Mouse (Mus musculus): ENCODE results near the gene Polh. TPM values are rescaled to one million over a fixed set of nuclear protein-coding genes. Genes with fewer than 3 reads are reported as not detected.

Gene Polh
- polyA plus RNA-seq, 1 experiment: 18.4 TPM

DNA sequence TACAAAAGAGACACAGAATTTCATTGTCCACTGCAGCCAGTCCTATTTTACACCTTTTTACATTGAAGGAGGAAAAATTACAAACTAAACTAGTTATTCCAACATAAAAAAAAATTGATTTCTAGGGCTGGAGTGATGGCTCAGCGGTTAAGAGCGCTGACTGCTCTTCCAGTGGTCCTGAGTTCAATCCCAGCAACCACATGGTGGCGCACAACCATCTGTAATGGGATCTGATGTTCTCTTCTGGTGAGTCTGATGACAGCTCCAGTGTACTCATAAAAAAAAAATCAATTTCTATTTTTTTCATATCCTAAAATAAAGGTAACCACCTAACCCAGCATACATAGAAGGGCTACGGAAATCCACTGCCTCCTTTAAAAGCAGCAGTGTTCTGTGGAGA lies 20.2 kb downstream of the Polh start:
- H3K27ac ChIP-seq (ENCODE audit: control insufficient read depth, insufficient read depth, low read length): no peak overlapping the region
- H3K4me3 ChIP-seq (ENCODE audit: control insufficient read depth, insufficient read depth, low read length): no peak overlapping the region
- H3K4me1 ChIP-seq (replicated peaks; ENCODE audit: control insufficient read depth, insufficient read depth, low read length): no peaks in the 10 kb centered on the region
- no peaks in the 10 kb centered on the region for H3K27me3 ChIP-seq (ENCODE audit: control insufficient read depth, insufficient read depth, low read length)
- no peak for DNase-seq
- peaks cover 90% of the 10 kb centered on the region for H3K36me3 ChIP-seq (ENCODE audit: control insufficient read depth, insufficient read depth, low read length)
- TF ChIP-seq POLR2A (IDR thresholded peaks at IDR 0.05; ENCODE audit: control insufficient read depth, extremely low read depth, insufficient read depth, low read length, poor library complexity) (no peak), CTCF (IDR thresholded peaks at IDR 0.05; ENCODE audit: borderline replicate concordance, control insufficient read depth, extremely low read depth, insufficient read depth, low read length, poor library complexity) (no peak)
- WGBS: 96% methylated on average over 4 of the region's 4 CpGs

DNA sequence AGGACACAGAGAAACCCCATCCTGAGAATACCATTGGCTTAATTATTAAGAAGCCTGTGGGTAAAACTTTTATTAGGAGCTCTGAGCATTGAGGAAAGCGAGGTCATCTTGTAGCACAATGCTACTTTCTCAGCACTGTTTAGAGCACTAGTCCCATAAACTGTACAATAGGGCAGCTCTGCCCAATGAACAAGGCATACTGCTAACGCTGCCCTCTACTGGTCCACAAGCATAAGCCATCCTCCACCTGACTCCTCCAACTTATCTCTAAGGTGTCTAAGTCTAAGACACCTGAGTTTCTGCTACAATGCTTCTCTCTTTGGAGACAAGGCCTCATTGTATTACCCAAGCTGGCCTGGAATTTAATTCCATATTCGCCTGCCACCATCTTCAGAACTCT lies 31.9 kb downstream of the Polh start:
- Histone ChIP-seq H3K4me1 (replicated peaks; ENCODE audit: control insufficient read depth, insufficient read depth, low read length) (peaks cover 9% of the 10 kb centered on the region), H3K36me3 (ENCODE audit: control insufficient read depth, insufficient read depth, low read length) (peaks cover 40% of the 10 kb centered on the region), H3K27me3 (ENCODE audit: control insufficient read depth, insufficient read depth, low read length) (no peaks in the 10 kb centered on the region), H3K27ac (ENCODE audit: control insufficient read depth, insufficient read depth, low read length) (no peak overlapping the region), H3K4me3 (ENCODE audit: control insufficient read depth, insufficient read depth, low read length) (no peak overlapping the region)
- 83% methylated on average over 3 of the region's 3 CpGs for WGBS
- peak; percentile 46 for DNase-seq
- no peak for TF ChIP-seq CTCF (IDR thresholded peaks at IDR 0.05; ENCODE audit: borderline replicate concordance, control insufficient read depth, extremely low read depth, insufficient read depth, low read length, poor library complexity)
- TF ChIP-seq POLR2A (IDR thresholded peaks at IDR 0.05; ENCODE audit: control insufficient read depth, extremely low read depth, insufficient read depth, low read length, poor library complexity): no peak

DNA sequence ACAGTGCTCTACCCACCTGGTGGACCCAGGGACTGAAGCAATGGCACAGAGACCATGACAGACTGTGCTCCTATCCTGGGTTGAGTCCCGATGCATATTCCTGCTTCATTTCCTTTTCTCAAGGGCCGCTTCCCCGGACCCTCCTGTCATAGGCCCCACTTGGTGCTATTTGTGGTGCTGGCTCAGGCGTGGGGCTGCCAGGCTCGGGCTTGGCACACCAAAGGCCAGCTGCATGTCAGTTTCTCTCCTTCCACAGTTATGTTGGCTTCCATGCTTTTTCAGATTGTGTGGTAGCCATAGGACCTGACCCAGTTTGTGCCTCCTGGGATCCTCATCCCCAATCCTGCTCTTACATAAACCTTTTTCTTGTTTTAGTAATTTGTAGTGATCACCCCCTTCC lies 33.7 kb downstream of the Polh start:
- peaks cover 43% of the 10 kb centered on the region for H3K36me3 ChIP-seq (ENCODE audit: control insufficient read depth, insufficient read depth, low read length)
- H3K27ac ChIP-seq (ENCODE audit: control insufficient read depth, insufficient read depth, low read length): no peak overlapping the region
- H3K4me3 ChIP-seq (ENCODE audit: control insufficient read depth, insufficient read depth, low read length): no peak overlapping the region

DNA sequence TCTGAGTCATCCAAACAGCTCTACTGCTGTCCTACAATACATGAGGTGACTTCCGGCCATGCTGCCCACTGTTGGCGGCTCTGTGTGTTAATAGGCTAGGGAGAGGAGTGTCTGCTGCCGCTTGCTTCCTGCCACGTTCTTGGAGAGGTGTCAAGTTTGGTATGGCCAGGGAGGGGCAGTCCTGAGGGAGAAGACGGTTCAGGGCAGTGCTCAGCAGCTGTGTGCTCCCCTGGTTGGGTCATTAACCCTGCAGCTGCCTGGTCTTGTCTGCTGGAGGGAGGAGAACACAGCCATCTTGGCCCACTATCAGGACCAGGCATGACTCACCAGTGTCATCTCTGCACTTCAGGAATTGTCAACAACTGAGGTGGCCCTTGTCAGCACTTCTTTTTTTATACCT lies 34.1 kb downstream of the Polh start:
- WGBS: 74% methylated on average over 5 of the region's 5 CpGs

More for the DNA sequence above, 33.7 kb downstream of the Polh start:
- peaks cover 15% of the 10 kb centered on the region for H3K4me1 ChIP-seq (replicated peaks; ENCODE audit: control insufficient read depth, insufficient read depth, low read length)
- no peaks in the 10 kb centered on the region for H3K27me3 ChIP-seq (ENCODE audit: control insufficient read depth, insufficient read depth, low read length)
- TF ChIP-seq CTCF (IDR thresholded peaks at IDR 0.05; ENCODE audit: borderline replicate concordance, control insufficient read depth, extremely low read depth, insufficient read depth, low read length, poor library complexity) (no peak), POLR2A (IDR thresholded peaks at IDR 0.05; ENCODE audit: control insufficient read depth, extremely low read depth, insufficient read depth, low read length, poor library complexity) (no peak)
- 92% methylated on average over 5 of the region's 5 CpGs for WGBS
- DNase-seq: no peak

DNA sequence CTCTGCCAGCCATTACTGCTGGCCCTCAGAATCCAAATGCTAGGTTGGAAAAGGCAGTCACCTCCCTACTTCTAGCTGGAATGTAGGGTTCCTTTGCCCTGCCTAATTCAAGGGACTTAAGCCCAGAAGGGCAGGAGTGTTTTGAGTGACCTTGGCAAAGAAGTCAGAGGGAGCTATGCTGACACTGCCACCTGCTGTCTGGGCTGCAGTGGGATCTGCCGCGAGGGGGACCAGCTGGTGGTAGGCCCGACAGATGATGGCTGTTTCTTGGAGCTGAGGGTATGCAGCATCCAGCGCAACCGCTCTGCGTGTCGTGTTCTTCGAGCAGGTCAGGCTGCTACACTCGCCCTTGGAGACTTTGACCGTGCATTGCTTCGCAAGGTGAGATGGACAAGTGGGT lies 35.4 kb downstream of the Polh start:
- WGBS: 92% methylated on average over 11 of the region's 11 CpGs
- TF ChIP-seq CTCF (IDR thresholded peaks at IDR 0.05; ENCODE audit: borderline replicate concordance, control insufficient read depth, extremely low read depth, insufficient read depth, low read length, poor library complexity) (0 out of 2 replicates have a peak, but pooled peaks have one; percentile 29), POLR2A (IDR thresholded peaks at IDR 0.05; ENCODE audit: control insufficient read depth, extremely low read depth, insufficient read depth, low read length, poor library complexity) (no peak)
- H3K4me1 ChIP-seq (replicated peaks; ENCODE audit: control insufficient read depth, insufficient read depth, low read length): peaks cover 15% of the 10 kb centered on the region
- no peak for DNase-seq
- H3K27ac ChIP-seq (ENCODE audit: control insufficient read depth, insufficient read depth, low read length): no peak overlapping the region
- H3K27me3 ChIP-seq (ENCODE audit: control insufficient read depth, insufficient read depth, low read length): no peaks in the 10 kb centered on the region
- H3K4me3 ChIP-seq (ENCODE audit: control insufficient read depth, insufficient read depth, low read length): no peak overlapping the region
- peaks cover 40% of the 10 kb centered on the region for H3K36me3 ChIP-seq (ENCODE audit: control insufficient read depth, insufficient read depth, low read length)

More for the DNA sequence above, 34.1 kb downstream of the Polh start:
- H3K27ac ChIP-seq (ENCODE audit: control insufficient read depth, insufficient read depth, low read length): no peak overlapping the region
- TF ChIP-seq CTCF (IDR thresholded peaks at IDR 0.05; ENCODE audit: borderline replicate concordance, control insufficient read depth, extremely low read depth, insufficient read depth, low read length, poor library complexity): no peak
- TF ChIP-seq POLR2A (IDR thresholded peaks at IDR 0.05; ENCODE audit: control insufficient read depth, extremely low read depth, insufficient read depth, low read length, poor library complexity): no peak
- no peak overlapping the region for H3K4me3 ChIP-seq (ENCODE audit: control insufficient read depth, insufficient read depth, low read length)
- no peaks in the 10 kb centered on the region for H3K27me3 ChIP-seq (ENCODE audit: control insufficient read depth, insufficient read depth, low read length)
- peaks cover 43% of the 10 kb centered on the region for H3K36me3 ChIP-seq (ENCODE audit: control insufficient read depth, insufficient read depth, low read length)
- DNase-seq: no peak
- peaks cover 16% of the 10 kb centered on the region for H3K4me1 ChIP-seq (replicated peaks; ENCODE audit: control insufficient read depth, insufficient read depth, low read length)

DNA sequence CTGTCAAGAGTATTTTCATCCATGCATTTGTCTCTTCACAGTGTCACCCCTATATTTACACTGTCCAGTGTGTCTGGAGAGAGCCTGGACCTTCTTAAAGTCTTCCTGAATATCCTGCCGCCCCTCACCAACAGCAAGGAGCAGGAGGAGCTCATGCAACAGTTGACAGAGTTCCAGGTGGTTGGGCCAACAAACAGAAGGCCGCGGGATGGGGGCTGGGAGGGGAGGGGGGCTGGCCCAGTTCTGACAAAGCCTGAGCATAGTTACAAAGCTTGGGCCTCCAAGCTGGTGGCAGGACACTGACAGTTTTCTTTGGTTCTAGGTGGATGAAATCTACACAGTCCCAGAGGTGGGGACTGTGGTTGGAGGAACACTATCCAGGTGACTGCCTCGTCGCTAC lies 36.2 kb downstream of the Polh start:
- no peak overlapping the region for H3K4me3 ChIP-seq (ENCODE audit: control insufficient read depth, insufficient read depth, low read length)
- no peak overlapping the region for H3K27ac ChIP-seq (ENCODE audit: control insufficient read depth, insufficient read depth, low read length)
- DNase-seq: no peak
- 92% methylated on average over 5 of the region's 5 CpGs for WGBS
- H3K36me3 ChIP-seq (ENCODE audit: control insufficient read depth, insufficient read depth, low read length): peaks cover 36% of the 10 kb centered on the region
- peaks cover 22% of the 10 kb centered on the region for H3K4me1 ChIP-seq (replicated peaks; ENCODE audit: control insufficient read depth, insufficient read depth, low read length)
- TF ChIP-seq POLR2A (IDR thresholded peaks at IDR 0.05; ENCODE audit: control insufficient read depth, extremely low read depth, insufficient read depth, low read length, poor library complexity) (no peak), CTCF (IDR thresholded peaks at IDR 0.05; ENCODE audit: borderline replicate concordance, control insufficient read depth, extremely low read depth, insufficient read depth, low read length, poor library complexity) (no peak)
- no peaks in the 10 kb centered on the region for H3K27me3 ChIP-seq (ENCODE audit: control insufficient read depth, insufficient read depth, low read length)

DNA sequence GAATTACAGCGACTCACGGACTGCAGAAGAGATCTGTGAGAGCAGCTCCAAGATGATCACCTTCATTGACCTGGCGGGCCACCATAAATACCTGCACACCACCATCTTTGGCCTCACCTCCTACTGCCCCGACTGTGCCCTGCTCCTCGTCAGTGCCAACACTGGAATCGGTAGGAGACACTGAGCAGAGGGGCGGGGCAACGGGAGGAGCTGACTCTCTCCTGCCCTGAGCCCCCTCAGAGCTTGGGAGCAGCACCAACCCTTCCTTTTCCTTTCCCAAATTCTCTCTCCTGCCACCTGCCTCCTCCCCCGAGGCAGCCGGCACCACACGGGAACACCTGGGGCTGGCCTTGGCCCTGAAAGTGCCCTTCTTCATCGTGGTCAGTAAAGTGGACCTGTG lies 37.0 kb downstream of the Polh start:
- Histone ChIP-seq H3K36me3 (ENCODE audit: control insufficient read depth, insufficient read depth, low read length) (peaks cover 36% of the 10 kb centered on the region), H3K4me1 (replicated peaks; ENCODE audit: control insufficient read depth, insufficient read depth, low read length) (peaks cover 22% of the 10 kb centered on the region), H3K27me3 (ENCODE audit: control insufficient read depth, insufficient read depth, low read length) (no peaks in the 10 kb centered on the region), H3K4me3 (ENCODE audit: control insufficient read depth, insufficient read depth, low read length) (no peak overlapping the region), H3K27ac (ENCODE audit: control insufficient read depth, insufficient read depth, low read length) (no peak overlapping the region)
- TF ChIP-seq CTCF (IDR thresholded peaks at IDR 0.05; ENCODE audit: borderline replicate concordance, control insufficient read depth, extremely low read depth, insufficient read depth, low read length, poor library complexity) (no peak), POLR2A (IDR thresholded peaks at IDR 0.05; ENCODE audit: control insufficient read depth, extremely low read depth, insufficient read depth, low read length, poor library complexity) (no peak)
- DNase-seq: no peak
- 95% methylated on average over 12 of the region's 12 CpGs for WGBS

Data from thymus, adult 2 months (tissue).